Mouse (Mus musculus): ENCODE measurements around the gene Mmp15. TPM values are rescaled to one million over a fixed set of nuclear protein-coding genes. Genes with fewer than 3 reads are reported as not detected.
A peak's percentile ranks its signal among the peaks of the same experiment; 100 is the strongest.

Gene Mmp15
- polyA plus RNA-seq (2012; rRNA removed): 8.1 and 9.2 TPM in 2 replicates

DNA sequence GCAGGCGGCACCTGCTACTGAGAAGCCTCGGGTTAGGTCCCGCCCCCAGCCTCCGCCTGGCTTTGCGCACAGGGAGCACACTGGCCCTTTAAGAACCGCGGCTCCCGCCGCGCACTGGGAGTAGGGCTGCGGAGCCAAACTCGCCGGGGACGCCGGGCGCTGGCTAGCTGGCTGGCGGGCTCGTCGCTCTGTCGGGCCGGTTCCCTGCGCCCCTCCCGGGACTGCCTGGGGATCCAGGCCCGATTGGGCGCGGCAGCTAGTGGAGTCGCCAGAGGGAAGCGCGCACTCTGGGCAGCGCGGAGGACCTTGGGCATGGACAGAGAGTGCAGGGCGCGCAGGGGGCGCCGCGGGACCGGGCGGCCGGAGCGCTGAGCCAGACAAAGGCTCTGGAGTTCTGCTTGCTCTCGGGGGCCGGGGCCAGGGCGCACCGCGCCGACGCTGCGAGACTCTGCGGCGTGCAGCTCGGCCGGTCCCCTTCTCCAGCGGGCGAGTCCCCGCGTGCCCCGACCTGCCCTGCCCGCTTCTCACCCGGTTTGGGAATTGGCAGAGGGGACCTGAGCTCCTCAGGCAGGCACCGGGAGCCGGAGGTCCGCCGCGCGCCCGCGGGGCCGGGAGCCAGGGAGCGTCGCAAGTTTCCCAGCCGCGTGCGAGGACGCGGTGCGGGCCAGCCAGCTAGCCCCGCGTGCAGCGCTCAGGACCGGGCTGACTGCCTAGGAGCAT is at the start of gene Mmp15:
TSS of gene Mmp15 (plus strand) at position 118 of the 720 bp plus-strand sequence.
- Histone ChIP-seq H3K4me3 (ENCODE audit: insufficient read depth, low read length) (peak within 1 kb of the TSS; percentile 46), H3K27ac (ENCODE audit: insufficient read depth, low read length) (no peak within 1 kb of the TSS), H3K4me1 (ENCODE audit: control insufficient read depth, insufficient read depth, low read length) (peaks cover 8% of the 10 kb centered on the region)
- TF ChIP-seq CTCF (IDR thresholded peaks at IDR 0.05; ENCODE audit: extremely low read depth, insufficient read depth, low read length): no peak
- 0 out of 2 replicates have a peak, but pooled peaks have one; percentile 43 for TF ChIP-seq POLR2A (IDR thresholded peaks at IDR 0.05; ENCODE audit: extremely low read depth, insufficient read depth, low read length)

DNA sequence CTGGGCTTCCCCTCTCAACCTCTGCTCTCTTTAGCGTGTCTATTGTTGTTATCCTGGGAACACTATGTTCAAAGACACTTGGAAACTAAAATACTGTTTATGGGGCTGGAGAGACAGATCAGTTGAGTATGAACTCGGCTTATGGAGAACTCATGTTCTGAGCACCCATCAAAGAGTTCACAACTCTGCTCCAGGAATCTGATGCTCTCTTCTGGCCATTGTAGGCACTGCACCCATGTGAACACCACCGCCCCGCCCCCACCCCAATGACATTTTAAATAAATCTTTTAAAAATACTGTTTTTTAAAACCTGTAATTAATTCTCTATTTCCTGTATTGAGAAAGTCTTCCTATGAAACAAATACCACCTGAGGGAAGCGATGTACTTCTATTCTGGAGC is 49.7 kb upstream of the Mmp15 start:
- Histone ChIP-seq H3K27ac (ENCODE audit: insufficient read depth, low read length) (no peak overlapping the region), H3K4me1 (ENCODE audit: control insufficient read depth, insufficient read depth, low read length) (no peaks in the 10 kb centered on the region), H3K4me3 (ENCODE audit: insufficient read depth, low read length) (no peak overlapping the region)
- TF ChIP-seq CTCF (IDR thresholded peaks at IDR 0.05; ENCODE audit: extremely low read depth, insufficient read depth, low read length) (peak; percentile 62), POLR2A (IDR thresholded peaks at IDR 0.05; ENCODE audit: extremely low read depth, insufficient read depth, low read length) (no peak)

GRCm38 (mm10) chr8:95305526-95305925 is 46.5 kb upstream of the Mmp15 start:
- Histone ChIP-seq H3K4me1 (ENCODE audit: control insufficient read depth, insufficient read depth, low read length) (no peaks in the 10 kb centered on the region), H3K27ac (ENCODE audit: insufficient read depth, low read length) (no peak overlapping the region), H3K4me3 (ENCODE audit: insufficient read depth, low read length) (no peak overlapping the region)
- no peak for TF ChIP-seq POLR2A (IDR thresholded peaks at IDR 0.05; ENCODE audit: extremely low read depth, insufficient read depth, low read length)
- no peak for TF ChIP-seq CTCF (IDR thresholded peaks at IDR 0.05; ENCODE audit: extremely low read depth, insufficient read depth, low read length)

- H3K4me3 ChIP-seq (ENCODE audit: insufficient read depth, low read length): no peak within 1 kb of the TSS
- no peak within 1 kb of the TSS for H3K27ac ChIP-seq (ENCODE audit: insufficient read depth, low read length)
- no peaks in the 10 kb centered on the region; the same call in 1 of the 2 replicates for H3K4me1 ChIP-seq (ENCODE audit: control insufficient read depth, insufficient read depth, low read length)
- no peak for TF ChIP-seq POLR2A (IDR thresholded peaks at IDR 0.05; ENCODE audit: extremely low read depth, insufficient read depth, low read length)
- TF ChIP-seq CTCF (IDR thresholded peaks at IDR 0.05; ENCODE audit: extremely low read depth, insufficient read depth, low read length): no peak
These were observed 45.6 kb upstream of the Mmp15 start, which contains the start of gene Cngb1 for GRCm38 (mm10) chr8:95306431-95306830. Gene Cngb1 (minus strand): TSS chr8:95306585.

DNA sequence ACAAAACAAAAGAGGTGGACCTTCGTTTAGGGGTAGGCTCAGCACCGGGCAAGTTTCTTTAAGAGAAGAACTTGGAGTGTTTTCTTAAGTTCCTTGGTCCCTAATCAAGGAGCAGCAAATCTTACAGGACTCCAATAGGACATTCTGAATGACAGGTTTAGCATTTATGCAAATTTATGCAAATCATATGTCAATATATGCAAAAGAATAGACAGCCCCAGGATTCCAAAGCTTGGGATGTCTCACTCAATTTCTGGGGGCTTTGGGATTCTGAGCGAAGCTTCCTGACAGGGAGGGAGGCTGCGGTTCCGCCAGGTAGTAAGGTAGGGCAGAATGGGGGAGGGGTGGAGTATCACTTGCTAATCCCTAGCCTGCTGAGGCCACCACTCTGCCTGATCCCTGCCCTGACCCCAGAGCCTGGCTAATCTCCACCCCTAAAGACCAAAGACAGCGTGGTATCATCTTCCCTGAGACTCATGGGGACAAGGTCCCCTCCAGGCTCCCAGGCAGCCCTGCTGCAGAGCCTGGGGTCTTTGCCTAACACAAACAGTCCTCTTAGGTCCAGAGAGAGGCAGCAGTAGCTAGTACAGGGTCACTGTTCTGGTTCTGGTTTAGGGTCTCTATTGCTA is 41.6 kb upstream of the Mmp15 start, which contains the start of gene Tepp:
TSS of gene Tepp (plus strand) at position 225 of the 629 bp plus-strand sequence.
- no peak within 1 kb of the TSS for H3K4me3 ChIP-seq (ENCODE audit: insufficient read depth, low read length)
- no peaks in the 10 kb centered on the region; the same call in 1 of the 2 replicates for H3K4me1 ChIP-seq (ENCODE audit: control insufficient read depth, insufficient read depth, low read length)
- no peak for TF ChIP-seq CTCF (IDR thresholded peaks at IDR 0.05; ENCODE audit: extremely low read depth, insufficient read depth, low read length)
- TF ChIP-seq POLR2A (IDR thresholded peaks at IDR 0.05; ENCODE audit: extremely low read depth, insufficient read depth, low read length): no peak
- no peak within 1 kb of the TSS for H3K27ac ChIP-seq (ENCODE audit: insufficient read depth, low read length)

- Histone ChIP-seq H3K4me3 (ENCODE audit: insufficient read depth, low read length) (no peak overlapping the region), H3K27ac (ENCODE audit: insufficient read depth, low read length) (no peak overlapping the region), H3K4me1 (ENCODE audit: control insufficient read depth, insufficient read depth, low read length) (no peaks in the 10 kb centered on the region; the same call in 1 of the 2 replicates)
- no peak for TF ChIP-seq POLR2A (IDR thresholded peaks at IDR 0.05; ENCODE audit: extremely low read depth, insufficient read depth, low read length)
- TF ChIP-seq CTCF (IDR thresholded peaks at IDR 0.05; ENCODE audit: extremely low read depth, insufficient read depth, low read length): no peak
These were observed 39.2 kb upstream of the Mmp15 start for GRCm38 (mm10) chr8:95312836-95313235.

DNA sequence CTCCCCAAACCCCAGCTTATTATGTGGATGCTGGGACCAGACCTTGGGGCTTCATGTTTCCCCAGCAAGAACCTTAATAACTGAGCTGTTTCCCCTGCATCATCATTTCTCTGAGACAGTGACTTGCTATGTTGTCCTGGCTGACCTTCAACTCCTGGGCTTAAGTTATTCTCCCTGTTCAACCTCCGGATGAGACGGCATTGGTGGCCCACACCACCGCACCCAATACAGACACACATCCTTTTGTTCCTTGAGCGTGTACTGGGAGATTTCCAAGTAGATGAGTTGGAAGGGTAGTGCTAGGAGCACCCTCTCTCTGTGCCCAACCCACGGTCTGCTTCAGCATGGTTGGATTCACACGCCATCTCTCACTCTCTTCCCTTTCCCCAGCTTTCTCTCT is 38.2 kb upstream of the Mmp15 start:
- no peaks in the 10 kb centered on the region; the same call in 1 of the 2 replicates for H3K4me1 ChIP-seq (ENCODE audit: control insufficient read depth, insufficient read depth, low read length)
- no peak overlapping the region for H3K4me3 ChIP-seq (ENCODE audit: insufficient read depth, low read length)
- TF ChIP-seq POLR2A (IDR thresholded peaks at IDR 0.05; ENCODE audit: extremely low read depth, insufficient read depth, low read length) (no peak), CTCF (IDR thresholded peaks at IDR 0.05; ENCODE audit: extremely low read depth, insufficient read depth, low read length) (no peak)
- H3K27ac ChIP-seq (ENCODE audit: insufficient read depth, low read length): no peak overlapping the region

DNA sequence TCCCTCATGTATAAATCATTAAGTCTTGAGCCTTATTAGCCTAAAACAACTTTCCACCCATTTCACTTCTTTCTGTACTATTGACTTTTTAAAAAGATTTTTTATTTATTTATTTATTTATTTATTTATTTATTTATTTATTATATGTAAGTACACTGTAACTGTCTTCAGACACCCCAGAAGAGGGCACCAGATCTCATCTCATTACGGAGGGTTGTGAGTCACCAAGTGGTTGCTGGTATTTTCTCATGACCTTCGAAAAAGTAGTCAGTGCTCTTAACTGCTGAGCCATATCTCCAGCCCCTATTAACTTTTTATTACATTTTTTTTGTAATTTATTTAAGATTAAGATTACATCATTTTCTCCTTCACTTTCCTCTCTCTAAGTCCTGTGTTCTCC is 37.4 kb upstream of the Mmp15 start:
- no peak overlapping the region for H3K27ac ChIP-seq (ENCODE audit: insufficient read depth, low read length)
- H3K4me1 ChIP-seq (ENCODE audit: control insufficient read depth, insufficient read depth, low read length): no peaks in the 10 kb centered on the region; the same call in 1 of the 2 replicates
- H3K4me3 ChIP-seq (ENCODE audit: insufficient read depth, low read length): no peak overlapping the region
- no peak for TF ChIP-seq CTCF (IDR thresholded peaks at IDR 0.05; ENCODE audit: extremely low read depth, insufficient read depth, low read length)
- TF ChIP-seq POLR2A (IDR thresholded peaks at IDR 0.05; ENCODE audit: extremely low read depth, insufficient read depth, low read length): no peak

DNA sequence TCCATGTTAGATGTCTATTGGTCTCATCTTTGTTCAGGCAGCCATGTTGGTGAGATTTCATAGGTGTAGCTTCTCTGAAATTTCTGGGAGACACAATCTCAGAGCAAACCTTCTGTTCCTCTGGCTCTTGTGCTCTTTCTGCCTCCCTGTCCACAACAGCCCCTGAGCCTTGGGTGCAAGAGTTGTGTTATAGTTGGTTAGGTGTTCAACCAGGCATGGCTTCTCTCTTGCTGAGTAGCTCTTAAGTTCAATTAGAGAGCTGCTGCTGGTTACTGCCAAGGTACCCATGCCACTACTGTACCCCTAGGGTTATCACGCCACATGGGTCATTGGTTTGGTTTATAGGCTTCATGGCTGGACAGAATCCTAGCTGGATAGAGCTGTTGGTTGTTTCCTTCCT is 36.7 kb upstream of the Mmp15 start:
- TF ChIP-seq POLR2A (IDR thresholded peaks at IDR 0.05; ENCODE audit: extremely low read depth, insufficient read depth, low read length) (no peak), CTCF (IDR thresholded peaks at IDR 0.05; ENCODE audit: extremely low read depth, insufficient read depth, low read length) (no peak)
- Histone ChIP-seq H3K4me1 (ENCODE audit: control insufficient read depth, insufficient read depth, low read length) (no peaks in the 10 kb centered on the region; the same call in 1 of the 2 replicates), H3K4me3 (ENCODE audit: insufficient read depth, low read length) (no peak overlapping the region), H3K27ac (ENCODE audit: insufficient read depth, low read length) (no peak overlapping the region)
